Mouse (Mus musculus) intestine, embryonic 15.5 days (tissue): Measurements from ENCODE around the gene Serpina10. TPM values are rescaled to one million over a fixed set of nuclear protein-coding genes. Genes with fewer than 3 reads are reported as not detected.
A peak's percentile ranks its signal among the peaks of the same experiment; 100 is the strongest.

Source experiments
- ATAC-seq: fragments of 200-750 bp; cut with Nextera tagmentation; 2 replicates; pipeline ENCODE4 v1.8.0; 2017; ENCODE audit warnings: moderate TSS enrichment, moderate library complexity
- H3K27ac ChIP-seq: fragments of 300-500 bp; sonication (generic); 2 replicates; pipeline ENCODE4 v1.5.1; 2015; ENCODE audit warnings: mild to moderate bottlenecking, inconsistent platforms
- H3K27me3 ChIP-seq: fragments of 300-500 bp; sonication (generic); replicated peaks from 2 replicates; pipeline ENCODE4 v1.6.1; 2015; ENCODE audit warnings: inconsistent platforms
- H3K36me3 ChIP-seq: fragments of 300-500 bp; sonication (generic); 2 replicates; pipeline ENCODE4 v1.6.1; 2015; ENCODE audit warnings: inconsistent platforms
- H3K4me1 ChIP-seq: fragments of 300-500 bp; sonication (generic); replicated peaks from 2 replicates; pipeline ENCODE4 v1.6.1; 2015; ENCODE audit warnings: inconsistent platforms
- H3K4me2 ChIP-seq: fragments of 300-500 bp; sonication (generic); replicated peaks from 2 replicates; pipeline ENCODE4 v1.6.1; 2015; ENCODE audit warnings: mild to moderate bottlenecking, inconsistent platforms
- H3K4me3 ChIP-seq: fragments of 300-500 bp; sonication (generic); replicated peaks from 2 replicates; pipeline ENCODE4 v1.5.1; 2015; ENCODE audit warnings: inconsistent platforms
- H3K9ac ChIP-seq: fragments of 300-500 bp; sonication (generic); 2 replicates; pipeline ENCODE4 v1.6.1; 2015; ENCODE audit warnings: inconsistent platforms
- H3K9me3 ChIP-seq: fragments of 300-500 bp; sonication (generic); 2 replicates; pipeline ENCODE4 v1.6.1; 2016; ENCODE audit warnings: inconsistent platforms
- WGBS: fragments of 180-500 bp; shearing (Covaris S2); methylation state at CpG from one replicate; pipeline ENCODE4 v1.1.7; 2015; 5-methylcytosine and 5-hydroxymethylcytosine counted together
- polyA plus RNA-seq: library from polyadenylated mRNA; unstranded; fragments of >200 nt; fragmentation: Nextera tagmentation; extraction: Ambion mirVana; gene quantifications from 2 replicates; pipeline ENCODE4 v1.2.1, GENCODE M21; 2015

The Serpina10 gene
- polyA plus RNA-seq, 1 experiment from 2014 or later: 1.8 TPM

- Histone ChIP-seq H3K4me1 (no peaks in the 10 kb centered on the region), H3K4me2 (no peak overlapping the region), H3K4me3 (no peak overlapping the region), H3K9me3 (no peaks in the 10 kb centered on the region), H3K36me3 (no peaks in the 10 kb centered on the region), H3K9ac (no peak overlapping the region), H3K27me3 (no peaks in the 10 kb centered on the region), H3K27ac (no peak overlapping the region)
- 85% methylated on average over 7 of the region's 7 CpGs for WGBS
- ATAC-seq: 0 out of 2 replicates have a peak, but pooled peaks have one; percentile 36
Measured at GRCm38 (mm10) chr12:103655123-103656044, 24.1 kb upstream of the Serpina10 start.

GRCm38 (mm10) chr12:103653836-103654235, 22.6 kb upstream of the Serpina10 start:
- Histone ChIP-seq H3K4me1 (no peaks in the 10 kb centered on the region), H3K4me3 (no peak overlapping the region), H3K9me3 (no peaks in the 10 kb centered on the region), H3K27ac (no peak overlapping the region), H3K4me2 (no peak overlapping the region), H3K36me3 (no peaks in the 10 kb centered on the region), H3K9ac (no peak overlapping the region), H3K27me3 (no peaks in the 10 kb centered on the region)
- 95% methylated on average over 2 of the region's 2 CpGs for WGBS
- ATAC-seq: no peak

GRCm38 (mm10) chr12:103646314-103646713, 15.1 kb upstream of the Serpina10 start:
- Histone ChIP-seq H3K9ac (no peak overlapping the region), H3K4me1 (no peaks in the 10 kb centered on the region), H3K4me2 (no peak overlapping the region), H3K27ac (no peak overlapping the region), H3K36me3 (no peaks in the 10 kb centered on the region), H3K9me3 (no peaks in the 10 kb centered on the region), H3K4me3 (no peak overlapping the region), H3K27me3 (no peaks in the 10 kb centered on the region)
- 69% methylated on average over 2 of the region's 2 CpGs for WGBS
- no peak for ATAC-seq

GRCm38 (mm10) chr12:103644601-103645000, 13.4 kb upstream of the Serpina10 start:
- no peak for ATAC-seq
- 40% methylated on average over 5 of the region's 5 CpGs for WGBS
- Histone ChIP-seq H3K36me3 (no peaks in the 10 kb centered on the region), H3K9ac (no peak overlapping the region), H3K4me3 (no peak overlapping the region), H3K4me1 (no peaks in the 10 kb centered on the region), H3K4me2 (no peak overlapping the region), H3K27ac (no peak overlapping the region), H3K27me3 (no peaks in the 10 kb centered on the region), H3K9me3 (no peaks in the 10 kb centered on the region)

- Histone ChIP-seq H3K4me2 (no peak overlapping the region), H3K36me3 (no peaks in the 10 kb centered on the region), H3K4me3 (no peak overlapping the region), H3K9me3 (no peaks in the 10 kb centered on the region), H3K27ac (no peak overlapping the region), H3K27me3 (no peaks in the 10 kb centered on the region), H3K4me1 (no peaks in the 10 kb centered on the region), H3K9ac (no peak overlapping the region)
- WGBS: 88% methylated on average over 3 of the region's 3 CpGs
- no peak for ATAC-seq
Measured at GRCm38 (mm10) chr12:103643818-103644217, 12.6 kb upstream of the Serpina10 start.

GRCm38 (mm10) chr12:103643336-103643735, 12.1 kb upstream of the Serpina10 start:
- H3K4me1 ChIP-seq: no peaks in the 10 kb centered on the region
- no peak overlapping the region for H3K4me3 ChIP-seq
- ATAC-seq: no peak
- WGBS: 2% methylated on average over 2 of the region's 2 CpGs
- no peaks in the 10 kb centered on the region for H3K9me3 ChIP-seq
- no peak overlapping the region for H3K4me2 ChIP-seq
- H3K27me3 ChIP-seq: no peaks in the 10 kb centered on the region
- no peaks in the 10 kb centered on the region for H3K36me3 ChIP-seq
- no peak overlapping the region for H3K27ac ChIP-seq
- H3K9ac ChIP-seq: no peak overlapping the region

GRCm38 (mm10) chr12:103635846-103636245, 4.6 kb upstream of the Serpina10 start:
- no peaks in the 10 kb centered on the region for H3K9me3 ChIP-seq
- no peak overlapping the region for H3K4me2 ChIP-seq
- H3K27me3 ChIP-seq: no peaks in the 10 kb centered on the region
- H3K27ac ChIP-seq: no peak overlapping the region
- no peak overlapping the region for H3K4me3 ChIP-seq
- H3K4me1 ChIP-seq: 0 out of 2 replicates have a peak, but pooled peaks cover 2% of the 10 kb centered on the region
- 77% methylated on average over 2 of the region's 2 CpGs for WGBS
- H3K36me3 ChIP-seq: no peaks in the 10 kb centered on the region
- ATAC-seq: no peak
- H3K9ac ChIP-seq: no peak overlapping the region

- no peak overlapping the region for H3K4me3 ChIP-seq
- H3K4me1 ChIP-seq: 0 out of 2 replicates have a peak, but pooled peaks cover 2% of the 10 kb centered on the region
- H3K36me3 ChIP-seq: no peaks in the 10 kb centered on the region
- no peak for ATAC-seq
- WGBS: 94% methylated on average over 2 of the region's 2 CpGs
- H3K4me2 ChIP-seq: no peak overlapping the region
- no peak overlapping the region for H3K9ac ChIP-seq
- H3K27ac ChIP-seq: no peak overlapping the region
- H3K27me3 ChIP-seq: no peaks in the 10 kb centered on the region
- no peaks in the 10 kb centered on the region for H3K9me3 ChIP-seq
Measured at GRCm38 (mm10) chr12:103634430-103634829, 3.2 kb upstream of the Serpina10 start.

- Histone ChIP-seq H3K36me3 (no peaks in the 10 kb centered on the region), H3K9ac (no peak overlapping the region), H3K4me2 (no peak overlapping the region; the same call in 1 of the 2 replicates), H3K4me1 (no peaks in the 10 kb centered on the region), H3K4me3 (no peak overlapping the region), H3K9me3 (no peaks in the 10 kb centered on the region), H3K27ac (no peak overlapping the region), H3K27me3 (no peaks in the 10 kb centered on the region)
- peak; percentile 59 for ATAC-seq
- WGBS: 59% methylated on average over 10 of the region's 10 CpGs
Measured at GRCm38 (mm10) chr12:103616860-103617261, 14.4 kb downstream of the Serpina10 start.

GRCm38 (mm10) chr12:103615734-103616133, 15.5 kb downstream of the Serpina10 start:
- Histone ChIP-seq H3K4me1 (no peaks in the 10 kb centered on the region), H3K27ac (no peak overlapping the region), H3K4me3 (no peak overlapping the region), H3K9me3 (no peaks in the 10 kb centered on the region), H3K27me3 (no peaks in the 10 kb centered on the region), H3K4me2 (no peak overlapping the region), H3K36me3 (no peaks in the 10 kb centered on the region), H3K9ac (no peak overlapping the region)
- WGBS: 69% methylated on average over 4 of the region's 4 CpGs
- no peak for ATAC-seq

- H3K27ac ChIP-seq: no peak overlapping the region
- H3K9me3 ChIP-seq: no peaks in the 10 kb centered on the region
- no peak overlapping the region for H3K4me2 ChIP-seq
- H3K9ac ChIP-seq: no peak overlapping the region
- no peaks in the 10 kb centered on the region for H3K4me1 ChIP-seq
- peak; percentile 51 for ATAC-seq
- no peaks in the 10 kb centered on the region for H3K36me3 ChIP-seq
- H3K27me3 ChIP-seq: no peaks in the 10 kb centered on the region
- H3K4me3 ChIP-seq: no peak overlapping the region
- WGBS: 83% methylated on average over 1 of the region's 1 CpGs
Measured at GRCm38 (mm10) chr12:103615141-103615540, 16.1 kb downstream of the Serpina10 start.

GRCm38 (mm10) chr12:103601839-103602238, 29.4 kb downstream of the Serpina10 start:
- no peaks in the 10 kb centered on the region for H3K36me3 ChIP-seq
- 84% methylated on average over 3 of the region's 3 CpGs for WGBS
- H3K9me3 ChIP-seq: no peaks in the 10 kb centered on the region
- H3K27me3 ChIP-seq: no peaks in the 10 kb centered on the region; the same call in 1 of the 2 replicates
- H3K4me2 ChIP-seq: no peak overlapping the region
- H3K4me3 ChIP-seq: no peak overlapping the region
- H3K27ac ChIP-seq: no peak overlapping the region
- no peak overlapping the region for H3K9ac ChIP-seq
- no peaks in the 10 kb centered on the region for H3K4me1 ChIP-seq
- no peak for ATAC-seq

GRCm38 (mm10) chr12:103600364-103600763, 30.9 kb downstream of the Serpina10 start:
- Histone ChIP-seq H3K4me3 (no peak overlapping the region), H3K36me3 (no peaks in the 10 kb centered on the region), H3K9ac (no peak overlapping the region), H3K27ac (no peak overlapping the region), H3K4me1 (no peaks in the 10 kb centered on the region), H3K27me3 (no peaks in the 10 kb centered on the region; the same call in 1 of the 2 replicates), H3K9me3 (no peaks in the 10 kb centered on the region), H3K4me2 (no peak overlapping the region)
- 42% methylated on average over 3 of the region's 3 CpGs for WGBS
- no peak for ATAC-seq
